Mouse (Mus musculus): ENCODE measurements around the gene Bnip2. TPM values are rescaled to one million over a fixed set of nuclear protein-coding genes. Genes with fewer than 3 reads are reported as not detected.

Bnip2 gene
- polyA plus RNA-seq (2016; fragmentation: Nextera tagmentation; extraction: Ambion mirVana), result 87.0 and 99.8 TPM in 2 replicates

DNA sequence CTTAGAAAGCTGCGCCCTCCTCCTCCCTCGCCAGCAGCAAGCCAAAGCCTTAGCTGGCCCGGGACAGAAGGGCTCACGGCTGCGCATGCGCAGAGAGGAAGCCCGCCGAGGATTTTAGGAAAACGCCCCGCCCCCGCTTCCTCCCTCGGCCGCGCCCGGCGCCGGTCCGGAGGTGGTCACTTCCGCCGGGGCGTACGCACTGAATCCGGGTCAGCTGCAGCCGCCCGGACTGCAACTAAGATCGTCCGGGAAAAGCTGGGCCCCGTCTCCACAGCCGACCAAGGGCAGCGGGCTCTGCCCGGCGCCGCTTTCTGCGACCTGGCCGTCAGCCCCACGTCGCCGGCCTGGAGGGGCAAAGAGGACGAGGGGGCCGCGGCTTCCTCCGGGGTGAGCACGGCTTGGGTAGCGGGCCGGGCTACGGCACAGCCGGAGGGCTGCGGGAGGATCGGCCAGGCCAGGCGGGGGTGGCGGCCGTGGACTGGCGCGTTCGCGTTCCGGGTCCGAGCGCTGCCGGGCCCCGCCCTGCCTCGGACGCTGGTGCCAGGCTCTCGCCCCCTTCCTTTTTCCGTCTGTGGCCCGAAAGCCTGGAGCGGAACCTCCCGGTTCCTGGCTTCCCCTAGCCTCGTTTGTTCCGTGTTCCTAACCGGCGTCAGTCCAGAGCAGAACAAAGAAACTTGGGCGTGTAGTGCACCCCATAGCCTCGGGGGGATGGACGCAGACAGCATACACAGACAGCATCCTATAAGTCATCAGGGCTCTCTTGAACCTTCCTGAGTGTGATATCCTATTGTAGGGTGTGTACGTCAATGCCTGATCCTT lies at the start of gene Bnip2:
Gene Bnip2, plus strand, starts transcription at position 164 of the 819 bp plus-strand sequence.
- DNase-seq (ENCODE audit: low spot score), result peak; percentile 96
- Histone ChIP-seq H3K36me3 (peaks cover 28% of the 10 kb centered on the region), H3K4me3 (peak within 1 kb of the TSS; percentile 98), H3K27ac (peak within 1 kb of the TSS; percentile 98), H3K27me3 (ENCODE audit: insufficient read depth, poor library complexity, severe bottlenecking) (no peaks in the 10 kb centered on the region), H3K4me1 (replicated peaks) (peaks cover 17% of the 10 kb centered on the region), H3K9me3 (no peaks in the 10 kb centered on the region)
- under 1% methylated on average over 76 of the region's 76 CpGs for WGBS

DNA sequence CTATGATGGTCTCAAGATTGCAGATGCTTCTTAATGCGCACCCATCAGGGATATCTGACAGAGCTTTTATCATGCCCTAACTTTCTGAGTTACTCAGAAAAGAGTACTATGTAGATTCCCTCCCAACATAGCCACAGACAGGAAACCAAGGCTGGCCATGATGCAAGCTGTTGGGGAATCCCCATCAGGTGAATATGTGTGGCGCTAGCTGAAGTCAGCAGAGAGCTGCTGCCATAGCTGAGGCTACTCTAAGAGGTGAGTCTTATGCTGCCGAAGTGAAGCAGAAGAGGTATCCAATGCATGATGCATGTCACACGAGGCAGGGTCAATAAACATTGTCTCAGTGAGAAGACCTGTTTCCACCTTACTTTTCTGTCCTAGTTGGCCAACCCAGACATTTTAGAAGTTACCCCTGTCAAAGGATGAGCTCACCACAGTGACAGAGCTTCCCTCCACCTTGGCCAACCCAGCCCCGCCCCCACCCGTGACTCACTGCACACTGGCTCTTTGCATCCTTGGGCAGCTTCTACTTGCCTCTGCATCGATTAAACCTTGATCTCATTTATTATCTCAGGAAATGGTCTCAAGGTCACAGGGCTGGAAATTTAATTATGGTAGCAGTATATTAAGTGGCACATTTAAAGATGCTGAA lies 48.3 kb upstream of the Bnip2 start:
- Histone ChIP-seq H3K4me3 (no peak overlapping the region), H3K4me1 (replicated peaks) (no peaks in the 10 kb centered on the region), H3K9me3 (no peaks in the 10 kb centered on the region), H3K27me3 (ENCODE audit: insufficient read depth, poor library complexity, severe bottlenecking) (no peaks in the 10 kb centered on the region), H3K36me3 (no peaks in the 10 kb centered on the region), H3K27ac (no peak overlapping the region)
- no peak for DNase-seq (ENCODE audit: low spot score)
- 87% methylated on average over 7 of the region's 7 CpGs for WGBS

DNA sequence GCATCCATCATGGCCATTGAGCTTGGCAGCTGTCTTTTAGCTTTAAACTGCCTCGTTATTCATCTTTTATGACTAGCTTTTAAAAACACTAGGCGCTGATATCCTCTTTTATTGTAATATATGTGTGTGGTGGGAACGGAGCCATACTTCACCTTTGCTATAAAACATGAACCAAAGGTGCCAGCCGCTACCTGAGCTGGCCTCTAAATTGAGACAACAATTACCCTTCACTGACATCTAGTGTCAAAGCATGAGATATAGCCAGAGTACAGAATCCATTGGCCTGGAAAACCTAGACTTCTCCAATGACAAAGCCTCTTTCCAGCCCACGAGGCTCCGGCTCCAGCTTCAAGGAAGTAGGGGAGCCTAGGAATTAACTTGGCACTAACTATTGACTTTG lies 47.7 kb upstream of the Bnip2 start:
- H3K4me1 ChIP-seq (replicated peaks), result no peaks in the 10 kb centered on the region
- no peaks in the 10 kb centered on the region for H3K9me3 ChIP-seq
- H3K27ac ChIP-seq, result no peak overlapping the region
- no peak for DNase-seq (ENCODE audit: low spot score)
- 80% methylated on average over 6 of the region's 6 CpGs for WGBS
- no peaks in the 10 kb centered on the region for H3K27me3 ChIP-seq (ENCODE audit: insufficient read depth, poor library complexity, severe bottlenecking)
- H3K4me3 ChIP-seq, result no peak overlapping the region
- no peaks in the 10 kb centered on the region for H3K36me3 ChIP-seq

DNA sequence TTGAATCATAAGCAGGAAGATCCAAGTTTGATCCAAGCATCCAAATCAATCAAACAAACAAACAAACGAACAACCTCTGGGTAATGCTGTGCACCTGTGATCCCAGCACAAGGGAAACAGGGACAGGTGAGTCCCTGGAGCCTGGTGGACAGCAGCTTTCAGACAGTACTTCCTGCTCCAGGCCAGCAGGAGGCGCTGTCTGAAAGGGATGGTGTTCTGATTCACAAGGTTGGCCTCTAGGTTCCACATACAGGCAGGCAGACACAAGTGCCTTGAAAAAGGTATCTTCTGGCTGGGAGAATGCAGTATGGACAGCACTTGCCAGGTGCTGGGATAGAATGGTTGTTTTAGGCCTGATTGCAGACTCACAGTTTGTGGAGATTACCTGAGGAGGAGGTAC lies 40.3 kb upstream of the Bnip2 start:
- peak; percentile 35 for DNase-seq (ENCODE audit: low spot score)
- H3K9me3 ChIP-seq, result no peaks in the 10 kb centered on the region
- H3K36me3 ChIP-seq, result no peaks in the 10 kb centered on the region
- no peak overlapping the region for H3K27ac ChIP-seq
- H3K27me3 ChIP-seq (ENCODE audit: insufficient read depth, poor library complexity, severe bottlenecking), result no peaks in the 10 kb centered on the region
- H3K4me3 ChIP-seq, result no peak overlapping the region
- 13% methylated on average over 2 of the region's 2 CpGs for WGBS
- no peaks in the 10 kb centered on the region for H3K4me1 ChIP-seq (replicated peaks)

DNA sequence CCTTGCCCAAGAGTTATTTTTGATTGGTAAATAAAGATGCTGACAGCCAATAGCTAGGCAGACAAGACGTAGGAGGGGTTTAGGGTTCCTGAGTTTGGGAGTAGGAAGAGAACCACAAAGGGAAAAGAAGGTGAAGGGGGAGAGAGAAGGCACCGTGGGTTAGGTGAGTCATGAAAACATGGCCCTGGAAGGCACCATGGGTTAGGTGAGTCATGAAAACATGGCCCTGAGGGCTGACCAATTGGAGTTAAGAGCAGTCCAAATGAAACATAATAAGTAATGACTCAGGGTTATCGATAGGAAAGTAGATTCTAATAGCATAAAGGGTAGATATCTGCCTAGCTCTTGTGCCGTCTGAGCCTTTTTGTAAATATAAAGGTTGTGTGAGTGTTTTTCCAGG lies 39.6 kb upstream of the Bnip2 start:
- Histone ChIP-seq H3K4me3 (no peak overlapping the region), H3K4me1 (replicated peaks) (no peaks in the 10 kb centered on the region), H3K36me3 (no peaks in the 10 kb centered on the region), H3K27ac (no peak overlapping the region), H3K9me3 (no peaks in the 10 kb centered on the region), H3K27me3 (ENCODE audit: insufficient read depth, poor library complexity, severe bottlenecking) (no peaks in the 10 kb centered on the region)
- no peak for DNase-seq (ENCODE audit: low spot score)
- 89% methylated on average over 4 of the region's 4 CpGs for WGBS

DNA sequence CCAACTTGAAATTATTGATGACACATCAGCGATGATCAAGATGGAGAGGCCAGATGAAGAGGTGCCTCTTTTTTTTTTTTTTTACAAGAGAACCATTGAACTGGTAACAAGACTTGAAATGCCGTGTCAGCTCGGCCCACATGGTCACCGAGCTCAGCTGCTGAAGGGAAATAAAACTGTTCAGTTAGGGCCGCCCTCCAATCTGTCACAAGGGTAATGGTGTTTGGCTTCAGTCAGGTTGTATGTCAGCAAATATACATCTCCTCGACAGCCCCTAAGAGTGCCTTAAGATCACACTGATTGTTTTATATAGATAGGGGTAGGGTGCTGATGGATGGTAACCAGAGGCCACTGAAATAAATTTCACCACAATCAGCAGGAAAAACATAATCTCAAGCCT lies 28.3 kb upstream of the Bnip2 start:
- Histone ChIP-seq H3K9me3 (peaks cover 7% of the 10 kb centered on the region; the same call in 1 of the 2 replicates), H3K27me3 (ENCODE audit: insufficient read depth, poor library complexity, severe bottlenecking) (no peaks in the 10 kb centered on the region), H3K36me3 (no peaks in the 10 kb centered on the region), H3K27ac (no peak overlapping the region), H3K4me1 (replicated peaks) (no peaks in the 10 kb centered on the region), H3K4me3 (no peak overlapping the region)
- no peak for DNase-seq (ENCODE audit: low spot score)
- 82% methylated on average over 6 of the region's 6 CpGs for WGBS

DNA sequence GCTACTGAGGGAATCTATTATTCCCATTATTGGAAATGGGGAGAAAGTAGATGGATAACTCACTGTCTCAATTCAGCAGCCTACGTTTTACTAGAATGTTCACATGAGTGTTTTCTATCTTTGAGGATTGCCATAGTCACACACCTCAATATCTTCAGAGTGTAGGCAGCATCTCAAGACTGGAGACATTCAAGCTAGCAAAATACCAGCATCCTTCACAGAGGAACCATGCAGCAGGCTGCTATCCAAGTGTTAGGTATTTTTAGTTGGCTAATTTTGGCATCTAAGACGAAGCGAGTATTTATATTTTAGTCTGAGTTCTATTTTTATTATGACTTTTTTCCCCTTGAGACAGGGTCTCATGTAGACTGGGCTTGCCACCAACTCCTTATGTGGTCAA lies 24.9 kb upstream of the Bnip2 start:
- 88% methylated on average over 3 of the region's 3 CpGs for WGBS
- Histone ChIP-seq H3K27me3 (ENCODE audit: insufficient read depth, poor library complexity, severe bottlenecking) (no peaks in the 10 kb centered on the region), H3K27ac (no peak overlapping the region), H3K4me1 (replicated peaks) (no peaks in the 10 kb centered on the region), H3K9me3 (peaks cover 7% of the 10 kb centered on the region; the same call in 1 of the 2 replicates), H3K36me3 (no peaks in the 10 kb centered on the region), H3K4me3 (no peak overlapping the region)
- no peak for DNase-seq (ENCODE audit: low spot score)

DNA sequence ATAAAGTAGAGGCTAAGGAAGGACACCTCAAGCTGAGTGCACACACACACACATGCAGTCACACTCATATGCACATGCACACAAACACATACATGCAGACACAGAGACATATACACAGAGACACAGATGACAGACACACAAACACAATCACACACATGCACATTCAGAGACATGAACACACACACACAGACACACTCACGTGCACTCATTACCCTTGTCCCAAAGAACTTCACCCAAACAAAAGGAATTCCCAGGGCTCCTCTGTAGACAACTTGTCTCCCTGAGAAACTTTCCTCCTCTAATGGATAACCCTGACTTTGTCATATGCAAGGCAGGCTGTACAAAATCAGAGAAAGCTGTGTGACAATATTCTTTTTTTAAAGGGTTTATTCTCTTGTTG lies 3.7 kb upstream of the Bnip2 start:
- H3K27me3 ChIP-seq (ENCODE audit: insufficient read depth, poor library complexity, severe bottlenecking), result no peaks in the 10 kb centered on the region
- no peaks in the 10 kb centered on the region for H3K36me3 ChIP-seq
- WGBS, result 72% methylated on average over 1 of the region's 1 CpGs
- H3K4me3 ChIP-seq, result no peak overlapping the region
- no peak for DNase-seq (ENCODE audit: low spot score)
- no peaks in the 10 kb centered on the region for H3K9me3 ChIP-seq
- no peak overlapping the region for H3K27ac ChIP-seq
- peaks cover 3% of the 10 kb centered on the region for H3K4me1 ChIP-seq (replicated peaks)

DNA sequence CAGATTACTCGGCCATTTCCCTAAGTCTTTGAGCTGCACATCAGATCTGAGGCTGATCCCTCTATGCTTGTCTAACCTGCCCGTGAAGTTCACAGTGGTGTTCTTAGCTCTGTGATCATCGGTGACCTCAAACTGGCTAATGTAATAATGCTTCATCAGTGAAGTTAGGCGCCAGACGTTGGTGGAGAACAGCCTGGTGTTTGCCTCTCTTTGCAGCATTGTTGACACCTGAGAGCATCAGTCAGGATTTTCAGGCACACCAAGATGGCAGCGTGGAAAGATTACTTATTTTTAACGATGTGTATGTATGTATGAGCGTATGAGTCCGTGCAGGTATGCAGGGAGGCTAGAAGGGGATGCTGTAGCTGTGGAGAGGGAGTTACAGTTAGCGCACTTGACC lies 3.2 kb upstream of the Bnip2 start:
- Histone ChIP-seq H3K27me3 (ENCODE audit: insufficient read depth, poor library complexity, severe bottlenecking) (no peaks in the 10 kb centered on the region), H3K9me3 (no peaks in the 10 kb centered on the region), H3K36me3 (0 out of 2 replicates have a peak, but pooled peaks cover 2% of the 10 kb centered on the region), H3K27ac (no peak overlapping the region), H3K4me1 (replicated peaks) (peaks cover 8% of the 10 kb centered on the region), H3K4me3 (no peak overlapping the region)
- DNase-seq (ENCODE audit: low spot score), result no peak
- 86% methylated on average over 10 of the region's 10 CpGs for WGBS

DNA sequence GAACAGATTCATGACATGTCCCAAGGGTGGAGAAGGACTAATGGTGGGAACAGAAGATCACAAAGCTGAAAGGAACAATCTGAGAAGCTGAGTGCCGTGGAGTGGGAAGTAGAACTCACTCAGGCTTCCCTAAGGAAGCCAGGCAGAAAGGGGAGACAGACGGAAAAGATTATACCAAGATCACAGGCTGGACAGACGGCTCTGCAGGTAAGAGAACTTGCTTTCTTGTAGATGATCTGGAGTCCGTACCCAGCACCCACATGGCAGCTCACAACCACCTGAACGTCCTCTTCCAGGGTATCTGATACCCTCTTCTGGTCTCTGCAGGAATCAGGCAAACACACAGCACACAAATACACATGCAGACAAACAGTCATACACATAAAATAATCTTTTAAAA lies 2.7 kb upstream of the Bnip2 start:
- Histone ChIP-seq H3K4me1 (replicated peaks) (peaks cover 13% of the 10 kb centered on the region), H3K4me3 (no peak overlapping the region), H3K27me3 (ENCODE audit: insufficient read depth, poor library complexity, severe bottlenecking) (no peaks in the 10 kb centered on the region), H3K27ac (no peak overlapping the region), H3K36me3 (peaks cover 7% of the 10 kb centered on the region; the same call in 1 of the 2 replicates), H3K9me3 (no peaks in the 10 kb centered on the region)
- WGBS, result 80% methylated on average over 5 of the region's 5 CpGs
- no peak for DNase-seq (ENCODE audit: low spot score)

DNA sequence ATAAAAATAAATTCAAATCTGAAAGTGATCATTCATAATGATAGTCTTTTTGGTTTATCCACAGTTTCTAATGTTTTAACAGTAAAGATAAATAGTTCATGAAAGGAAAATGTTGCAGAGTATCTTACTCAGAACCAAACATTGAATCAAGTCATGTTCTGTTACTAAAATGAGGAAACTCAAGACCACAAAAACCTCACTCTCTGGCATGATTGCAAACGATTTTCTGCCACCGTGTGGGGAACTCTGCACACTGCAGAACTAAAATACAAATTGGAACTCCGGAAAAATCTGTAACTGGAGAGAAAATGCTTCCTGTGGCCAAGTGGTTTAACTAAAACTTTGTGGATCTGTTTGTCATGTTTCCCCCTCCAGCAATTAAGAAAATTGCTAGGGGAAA lies 1.7 kb upstream of the Bnip2 start:
- H3K27ac ChIP-seq, result no peak overlapping the region

DNA sequence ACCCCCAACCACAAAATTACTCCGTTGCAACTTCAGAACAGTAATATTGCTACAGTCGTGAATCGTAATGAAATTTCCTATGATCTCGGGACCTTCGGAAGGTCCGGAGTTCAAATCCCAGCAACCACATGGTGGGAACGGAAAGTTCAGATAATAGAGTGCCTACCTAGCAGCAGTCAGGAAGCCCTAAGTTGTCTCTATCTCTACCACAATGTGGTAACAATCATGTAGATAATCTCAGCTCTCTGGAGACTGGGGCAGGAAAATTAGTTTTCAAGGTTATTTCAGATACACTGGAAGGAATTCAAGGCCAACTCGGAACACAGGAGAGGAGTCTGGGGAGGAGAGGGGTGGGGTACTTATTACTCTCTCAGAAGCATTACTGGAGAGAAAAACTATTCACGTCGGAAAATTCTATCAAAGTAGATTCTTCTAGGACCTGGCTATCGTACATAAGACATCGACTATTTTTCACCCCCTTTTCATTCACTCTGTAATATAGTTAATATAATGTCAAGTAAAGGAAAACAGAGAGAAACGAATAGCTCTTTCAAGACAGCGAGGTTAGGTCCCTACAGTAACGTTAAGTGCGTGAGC lies 462 bp upstream of the Bnip2 start:
- no peaks in the 10 kb centered on the region for H3K9me3 ChIP-seq
- no peak for DNase-seq (ENCODE audit: low spot score)
- no peaks in the 10 kb centered on the region for H3K27me3 ChIP-seq (ENCODE audit: insufficient read depth, poor library complexity, severe bottlenecking)
- H3K4me3 ChIP-seq, result peak overlapping the region; percentile 98
- H3K27ac ChIP-seq, result peak overlapping the region; percentile 98
- peaks cover 24% of the 10 kb centered on the region for H3K36me3 ChIP-seq
- peaks cover 17% of the 10 kb centered on the region for H3K4me1 ChIP-seq (replicated peaks)
- 40% methylated on average over 16 of the region's 16 CpGs for WGBS

More for the DNA sequence above, 1.7 kb upstream of the Bnip2 start:
- Histone ChIP-seq H3K4me1 (replicated peaks) (peaks cover 17% of the 10 kb centered on the region), H3K36me3 (peaks cover 18% of the 10 kb centered on the region), H3K4me3 (no peak overlapping the region), H3K27me3 (ENCODE audit: insufficient read depth, poor library complexity, severe bottlenecking) (no peaks in the 10 kb centered on the region), H3K9me3 (no peaks in the 10 kb centered on the region)
- DNase-seq (ENCODE audit: low spot score), result peak; percentile 52
- under 1% methylated on average over 3 of the region's 3 CpGs for WGBS

DNA sequence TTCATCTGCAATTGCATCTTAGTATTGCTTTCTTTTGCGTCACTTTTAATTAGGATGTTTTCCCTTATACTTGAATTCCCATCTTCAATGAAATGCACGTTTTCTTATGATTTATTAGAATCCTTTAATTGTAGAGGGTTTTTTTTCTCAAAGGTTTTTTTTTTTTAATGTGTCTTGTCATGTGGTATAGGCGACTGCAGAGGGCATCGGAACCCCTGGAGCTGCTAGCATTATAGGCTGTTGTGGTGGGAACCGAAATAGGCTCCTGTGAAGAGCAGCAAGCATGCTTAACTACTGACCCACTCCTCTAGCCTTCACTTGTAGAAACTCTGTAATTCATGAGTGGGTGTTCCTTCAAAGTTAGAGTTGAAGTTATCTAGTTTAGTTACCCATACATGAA lies 1.1 kb downstream of the Bnip2 start:
- 19% methylated on average over 5 of the region's 5 CpGs for WGBS
- Histone ChIP-seq H3K4me3 (peak overlapping the region; percentile 98), H3K9me3 (no peaks in the 10 kb centered on the region), H3K36me3 (peaks cover 37% of the 10 kb centered on the region), H3K27ac (peak overlapping the region; percentile 98), H3K4me1 (replicated peaks) (peaks cover 17% of the 10 kb centered on the region), H3K27me3 (ENCODE audit: insufficient read depth, poor library complexity, severe bottlenecking) (no peaks in the 10 kb centered on the region)
- no peak for DNase-seq (ENCODE audit: low spot score)
